Mouse (Mus musculus) liver, adult (tissue): ENCODE data around the gene Gphn.

Source experiments
- GATA4 ChIP-seq: IDR thresholded peaks from 2 replicates; pipeline ENCODE4 v1.6.1; 2014; ENCODE audit warnings: mild to moderate bottlenecking, low read length; ENCODE audit not compliant: insufficient replicate concordance

Gphn gene

GRCm38 (mm10) chr12:78249151-78249550 lies 23.0 kb downstream of the Gphn start:
- no peak for TF ChIP-seq GATA4

- TF ChIP-seq GATA4, result no peak
Observed at GRCm38 (mm10) chr12:78277386-78277785, 51.2 kb downstream of the Gphn start.

- TF ChIP-seq GATA4, result no peak
Observed at GRCm38 (mm10) chr12:78290384-78290783, 64.2 kb downstream of the Gphn start.

- no peak for TF ChIP-seq GATA4
Observed at GRCm38 (mm10) chr12:78298824-78299398, 72.7 kb downstream of the Gphn start.

GRCm38 (mm10) chr12:78315106-78315505 lies 88.9 kb downstream of the Gphn start:
- no peak for TF ChIP-seq GATA4

- TF ChIP-seq GATA4, result no peak
Observed at GRCm38 (mm10) chr12:78327946-78328345, 101.8 kb downstream of the Gphn start.

- no peak for TF ChIP-seq GATA4
Observed at GRCm38 (mm10) chr12:78332107-78332506, 105.9 kb downstream of the Gphn start.

- no peak for TF ChIP-seq GATA4
Observed at GRCm38 (mm10) chr12:78356472-78356871, 130.3 kb downstream of the Gphn start.

GRCm38 (mm10) chr12:78389267-78389666 lies 163.1 kb downstream of the Gphn start:
- no peak for TF ChIP-seq GATA4

- no peak for TF ChIP-seq GATA4
Observed at GRCm38 (mm10) chr12:78395297-78395696, 169.1 kb downstream of the Gphn start.

- TF ChIP-seq GATA4, result no peak
Observed at GRCm38 (mm10) chr12:78522176-78522575, 296.0 kb downstream of the Gphn start.

GRCm38 (mm10) chr12:78522804-78523394 lies 296.7 kb downstream of the Gphn start:
- TF ChIP-seq GATA4, result no peak

- TF ChIP-seq GATA4, result no peak
Observed at GRCm38 (mm10) chr12:78550913-78551312, 324.7 kb downstream of the Gphn start.

GRCm38 (mm10) chr12:78631816-78632215 lies 405.6 kb downstream of the Gphn start:
- no peak for TF ChIP-seq GATA4

- TF ChIP-seq GATA4, result no peak
Observed at GRCm38 (mm10) chr12:78639466-78639865, 413.3 kb downstream of the Gphn start.

- no peak for TF ChIP-seq GATA4
Observed at GRCm38 (mm10) chr12:78640086-78640485, 413.9 kb downstream of the Gphn start.

GRCm38 (mm10) chr12:78641220-78641619 lies 415.0 kb downstream of the Gphn start:
- TF ChIP-seq GATA4, result no peak
